Mouse (Mus musculus): ENCODE results near the gene Gapdhs.
"Not testable (repeated sequence)": the region's sequence is repeated elsewhere in the genome, so short reads cannot be mapped to it uniquely, and the experiment has no call there.

Gene Gapdhs

DNA sequence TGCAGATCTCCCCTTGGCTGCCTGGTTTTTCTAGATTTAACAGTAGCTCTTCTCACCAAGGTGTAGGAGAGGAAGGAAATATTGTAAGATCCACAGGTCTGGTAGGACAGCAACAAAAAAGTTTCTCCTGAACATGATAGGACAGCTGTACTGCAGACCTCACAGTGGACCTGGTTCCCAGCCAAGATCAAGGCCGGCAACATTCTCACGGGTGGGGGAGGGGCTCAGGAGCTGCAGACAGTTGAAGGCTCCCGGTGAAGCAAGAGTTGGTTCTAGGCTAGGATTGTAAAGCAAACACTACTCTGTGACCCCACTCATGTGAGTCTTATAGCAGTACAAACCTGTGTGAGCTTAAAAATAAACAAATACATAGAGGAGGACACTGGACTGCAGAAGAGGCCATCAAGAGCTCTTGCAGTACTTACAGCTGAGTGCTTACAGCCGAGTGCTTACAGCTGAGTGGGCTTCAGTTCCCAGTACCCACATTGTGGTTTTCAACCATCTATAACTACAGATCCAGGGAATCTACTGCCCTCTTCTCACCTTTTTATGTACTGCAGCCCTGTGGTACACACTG is 629 bp upstream of the Gapdhs start:
- DNase-seq (ENCODE audit: low read depth) = no peak

DNA sequence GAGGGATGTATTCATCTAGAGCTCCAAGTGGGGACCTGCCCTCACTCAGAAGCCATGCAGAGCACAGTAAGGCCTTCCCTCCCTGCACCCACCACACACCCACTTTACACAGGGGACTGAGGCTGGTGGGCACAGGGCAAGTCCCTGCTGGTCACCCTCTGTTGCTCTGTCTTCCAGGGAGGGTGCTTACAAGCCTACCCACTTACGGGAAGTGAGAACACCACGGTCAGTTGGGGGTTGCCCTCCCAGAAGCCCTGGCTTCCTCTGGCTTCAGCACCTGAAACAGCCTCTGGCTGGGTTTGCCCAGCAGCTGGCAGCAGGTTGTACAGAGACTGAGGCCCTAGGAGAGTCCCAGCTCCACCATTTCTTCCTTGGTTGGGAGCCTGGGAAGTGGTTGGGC is 911 bp downstream of the Gapdhs start:
- DNase-seq (ENCODE audit: low read depth) = not testable (repeated sequence)

DNA sequence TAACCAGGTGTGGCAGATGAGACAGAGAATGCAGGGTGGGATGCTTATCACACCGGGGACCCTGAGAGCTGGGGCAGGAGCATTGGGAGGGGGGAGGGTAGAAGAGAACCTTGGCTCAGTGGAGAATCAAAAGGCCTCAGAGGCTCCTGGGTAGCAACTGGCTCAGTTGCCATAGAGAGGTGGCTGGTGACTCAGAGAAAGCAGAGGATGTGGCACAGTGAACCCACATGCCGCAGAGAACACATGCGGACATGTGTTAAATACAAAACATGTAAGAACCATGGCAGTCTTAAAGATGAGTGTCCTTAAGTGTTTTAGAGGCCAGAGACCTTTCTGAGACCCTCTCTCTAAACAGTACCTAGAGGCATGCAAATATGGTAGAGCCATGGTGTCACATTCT is 7.3 kb downstream of the Gapdhs start:
- DNase-seq (ENCODE audit: low read depth) = no peak

DNA sequence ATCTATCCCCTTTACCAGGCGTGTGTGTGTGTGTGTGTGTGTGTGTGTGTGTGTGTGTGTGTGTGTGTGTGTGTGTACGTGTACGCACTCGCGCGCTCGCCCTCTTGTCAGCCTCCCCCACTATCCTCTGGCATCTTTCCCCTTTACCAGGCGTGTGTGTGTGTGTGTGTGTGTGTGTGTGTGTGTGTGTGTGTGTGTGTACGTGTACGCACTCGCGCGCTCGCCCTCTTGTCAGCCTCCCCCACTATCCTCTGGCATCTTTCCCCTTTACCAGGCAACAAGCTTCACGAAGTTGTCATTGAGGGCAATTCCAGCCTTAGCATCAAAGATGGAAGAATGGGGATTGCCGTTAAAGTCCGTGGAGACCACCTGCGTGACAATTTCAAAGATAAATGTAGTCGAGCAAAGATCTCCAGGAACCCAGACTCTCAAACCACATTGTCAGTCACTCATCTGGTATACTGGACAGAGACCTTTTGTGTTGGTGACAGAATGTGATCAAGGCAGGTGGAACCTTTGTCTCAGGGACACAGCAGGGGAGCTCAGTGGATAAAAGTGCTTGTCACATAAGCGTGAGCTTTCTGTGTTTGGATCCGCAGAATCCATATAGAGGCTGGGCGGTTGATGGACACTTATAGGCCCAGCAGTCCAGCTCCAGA is 13.3 kb downstream of the Gapdhs start:
- DNase-seq (ENCODE audit: low read depth) = not testable (repeated sequence)

DNA sequence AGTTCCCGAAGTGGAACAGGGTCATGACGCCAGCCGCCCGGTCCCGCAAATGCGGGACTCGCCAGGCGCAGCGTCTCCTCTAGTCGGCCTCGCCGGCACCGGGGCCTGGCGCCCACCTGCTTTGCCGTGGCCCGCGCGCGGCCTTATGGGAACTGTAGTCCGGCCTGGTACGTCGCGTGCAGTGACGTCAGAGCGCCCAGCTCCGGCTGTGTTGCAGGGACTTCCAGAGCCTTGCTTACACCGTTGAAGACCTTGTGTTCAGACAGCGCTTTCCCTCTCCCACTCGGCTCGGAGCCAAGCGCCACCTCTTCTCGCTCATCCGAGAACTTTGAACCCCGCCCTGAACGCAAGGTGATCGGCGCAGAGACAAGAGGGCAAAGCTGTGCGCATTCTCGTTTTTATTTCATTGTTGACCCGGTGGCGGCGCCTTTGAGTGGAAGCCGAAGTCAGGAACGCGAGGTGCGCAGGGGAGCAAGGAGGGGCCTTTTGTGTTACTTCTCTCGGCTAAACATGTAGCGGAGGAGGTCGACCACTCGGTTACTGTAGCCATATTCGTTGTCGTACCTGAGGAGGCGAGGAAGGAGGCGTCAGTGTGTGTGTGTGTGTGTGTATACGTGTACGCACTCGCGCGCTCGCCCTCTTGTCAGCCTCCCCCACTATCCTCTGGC is 14.0 kb downstream of the Gapdhs start, which contains the start of gene Tmem147:
Gene Tmem147 (minus strand): TSS at position 145 of the 668 bp plus-strand sequence.
- DNase-seq (ENCODE audit: low read depth) = peak; percentile 89

DNA sequence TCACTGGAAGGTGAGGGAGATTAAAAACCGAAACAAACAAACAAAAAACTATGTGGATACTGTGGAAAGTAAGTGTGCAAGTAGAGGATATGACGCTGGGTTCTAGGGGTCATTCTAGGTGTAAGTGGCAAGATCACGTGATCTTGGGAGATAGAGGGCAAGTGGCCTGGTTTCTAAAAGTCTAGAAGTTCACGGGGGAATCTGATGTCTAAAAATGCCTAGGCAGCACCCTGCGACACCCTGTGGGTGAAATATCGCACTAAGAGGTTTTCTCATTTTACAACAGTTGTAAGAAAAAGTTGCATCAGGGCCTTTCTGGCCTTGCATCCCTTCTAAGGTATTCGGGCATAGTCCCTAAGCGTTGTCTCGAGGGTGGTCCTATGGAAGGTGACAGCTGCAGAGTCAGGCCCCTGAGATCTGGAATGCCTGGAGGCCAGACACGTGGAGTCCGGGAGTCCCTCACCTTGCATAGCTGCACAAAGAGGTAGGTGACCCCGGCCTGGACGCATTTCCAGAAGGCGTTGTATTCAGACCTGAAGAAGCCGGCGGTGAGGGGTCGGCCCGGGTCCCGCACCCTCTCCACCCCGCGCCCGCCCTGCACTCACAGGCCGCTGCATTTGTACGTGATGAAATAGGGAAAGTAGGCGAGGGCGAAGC is 14.6 kb downstream of the Gapdhs start:
- no peak for DNase-seq (ENCODE audit: low read depth)

DNA sequence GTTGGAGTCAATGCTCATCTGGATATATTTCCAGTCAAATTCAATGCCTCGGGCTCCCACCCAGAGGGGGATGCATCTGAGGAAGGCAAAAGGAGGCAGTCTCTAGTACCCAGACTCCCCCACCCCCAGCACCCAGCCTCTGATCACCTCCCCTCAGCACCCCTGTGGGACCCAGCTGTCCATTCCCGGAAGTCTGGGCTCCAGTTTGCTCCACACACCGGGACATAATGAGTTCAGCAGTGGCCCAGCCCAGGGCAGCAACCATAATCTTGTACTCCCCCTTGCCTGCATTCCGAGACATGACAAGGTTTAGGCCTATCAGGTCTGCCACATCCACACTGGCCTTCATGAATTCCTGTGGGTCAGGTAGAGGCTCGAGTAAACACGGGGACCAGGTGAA is 15.3 kb downstream of the Gapdhs start:
- DNase-seq (ENCODE audit: low read depth) = no peak

DNA sequence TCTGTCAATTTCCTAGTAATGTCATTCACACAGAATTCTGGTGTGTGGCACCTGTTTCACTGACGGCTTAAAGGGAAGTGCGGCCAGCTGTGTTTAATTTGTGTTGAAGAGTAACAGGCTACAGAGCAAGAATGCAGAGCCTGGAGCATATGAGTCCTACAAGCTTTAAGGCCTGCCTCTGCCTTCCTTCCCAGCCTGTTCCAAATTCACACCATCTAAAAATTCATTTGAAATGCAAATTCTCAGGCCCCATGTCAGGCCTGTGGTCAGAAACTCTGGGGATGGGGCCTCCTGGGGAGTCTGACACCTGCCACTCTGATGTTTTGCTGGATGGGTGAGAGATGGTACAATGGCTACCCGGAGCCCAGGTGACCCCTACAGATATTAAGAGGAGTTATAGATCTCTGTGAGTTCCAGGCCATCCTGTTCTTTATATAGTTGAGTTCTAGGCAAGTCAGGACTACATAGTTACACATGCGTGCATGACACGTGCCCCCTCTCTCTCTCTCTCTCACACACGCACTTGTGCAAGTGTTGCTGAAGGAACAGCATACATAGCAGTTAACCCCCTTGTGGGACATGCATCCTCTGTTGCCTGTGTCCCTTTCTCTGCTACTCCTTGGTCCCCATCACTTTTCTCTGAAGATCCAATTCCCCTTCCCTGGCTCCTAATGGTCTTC is 20.1 kb downstream of the Gapdhs start:
- DNase-seq (ENCODE audit: low read depth) = no peak

DNA sequence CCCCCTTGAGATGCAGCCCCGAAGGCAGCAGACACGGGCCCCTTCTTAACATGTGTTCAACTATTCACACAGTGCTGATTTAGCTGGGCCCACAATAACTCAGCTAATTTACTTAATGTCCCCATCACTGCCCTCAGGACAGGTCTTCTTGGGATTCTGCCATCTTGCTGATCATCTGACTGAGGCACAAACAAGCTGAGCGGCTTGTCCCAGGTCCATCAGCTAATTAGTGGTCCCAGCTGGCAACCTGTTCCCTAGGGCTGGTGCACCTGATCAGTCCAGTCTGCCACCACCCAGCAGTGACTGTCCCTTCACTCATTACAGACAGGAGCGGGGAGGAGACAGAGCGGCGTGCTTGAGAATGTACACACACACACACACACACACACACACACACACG is 22.2 kb downstream of the Gapdhs start:
- no peak for DNase-seq (ENCODE audit: low read depth)

DNA sequence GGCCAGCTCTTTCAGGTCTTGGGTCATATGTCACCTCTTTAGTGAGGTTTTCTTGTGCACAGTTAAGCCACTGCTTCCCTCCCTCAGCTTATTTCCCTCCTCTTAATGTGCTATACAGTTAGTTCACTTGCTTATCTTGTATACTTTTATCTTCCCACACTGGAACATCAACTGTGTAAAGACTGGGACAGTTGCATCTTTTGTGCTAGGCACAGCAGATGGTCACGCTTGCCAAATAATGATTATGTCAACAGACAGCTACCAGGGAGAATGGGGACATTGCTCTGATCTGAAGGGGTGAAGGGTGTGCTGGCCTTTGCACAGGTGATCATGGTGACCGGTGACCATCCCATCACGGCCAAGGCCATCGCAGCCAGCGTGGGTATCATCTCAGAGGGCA is 23.8 kb downstream of the Gapdhs start:
- no peak for DNase-seq (ENCODE audit: low read depth)

DNA sequence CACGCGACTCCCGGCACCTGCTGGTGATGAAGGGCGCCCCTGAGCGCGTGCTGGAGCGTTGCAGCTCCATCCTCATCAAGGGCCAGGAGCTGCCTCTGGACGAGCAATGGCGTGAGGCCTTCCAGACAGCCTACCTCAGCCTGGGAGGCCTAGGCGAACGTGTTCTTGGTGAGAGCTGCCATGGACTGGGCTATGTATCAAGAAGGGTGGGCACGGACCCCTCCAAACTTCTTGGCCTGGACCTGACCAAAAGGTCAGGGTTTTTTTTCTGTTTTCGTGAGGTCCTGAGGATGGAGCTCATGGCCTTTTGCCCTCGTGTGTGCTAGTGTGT is 25.8 kb downstream of the Gapdhs start:
- DNase-seq (ENCODE audit: low read depth) = no peak

DNA sequence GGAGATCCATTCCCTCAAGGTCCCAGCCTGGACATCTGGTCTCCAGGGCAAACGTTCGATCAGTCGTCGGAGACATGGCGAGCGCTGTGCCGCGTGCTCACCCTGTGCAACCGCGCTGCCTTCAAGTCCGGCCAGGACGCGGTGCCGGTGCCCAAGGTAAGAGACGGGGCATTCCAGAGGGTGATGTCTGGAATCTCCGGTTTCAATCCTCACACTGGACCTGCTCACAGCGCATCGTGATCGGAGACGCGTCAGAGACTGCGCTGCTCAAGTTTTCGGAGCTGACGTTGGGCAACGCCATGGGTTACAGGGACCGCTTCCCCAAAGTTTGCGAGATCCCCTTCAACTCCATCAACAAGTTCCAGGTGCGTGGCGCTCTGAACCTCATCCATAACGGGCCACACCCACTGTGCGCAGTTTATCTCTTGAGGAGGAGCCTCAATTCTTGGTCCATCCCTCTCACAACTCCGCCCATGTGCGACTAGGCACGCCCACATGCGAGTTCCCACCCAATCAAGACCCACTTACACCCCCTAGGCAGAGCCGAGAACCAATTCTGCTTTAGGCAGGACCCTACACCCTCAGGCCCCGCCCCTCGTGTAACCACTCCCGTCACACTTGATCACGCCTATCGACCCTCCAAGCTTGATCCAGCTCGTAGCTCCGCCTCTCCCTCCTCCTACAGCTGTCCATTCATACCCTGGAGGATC is 26.3 kb downstream of the Gapdhs start:
- DNase-seq (ENCODE audit: low read depth) = peak; percentile 94

DNA sequence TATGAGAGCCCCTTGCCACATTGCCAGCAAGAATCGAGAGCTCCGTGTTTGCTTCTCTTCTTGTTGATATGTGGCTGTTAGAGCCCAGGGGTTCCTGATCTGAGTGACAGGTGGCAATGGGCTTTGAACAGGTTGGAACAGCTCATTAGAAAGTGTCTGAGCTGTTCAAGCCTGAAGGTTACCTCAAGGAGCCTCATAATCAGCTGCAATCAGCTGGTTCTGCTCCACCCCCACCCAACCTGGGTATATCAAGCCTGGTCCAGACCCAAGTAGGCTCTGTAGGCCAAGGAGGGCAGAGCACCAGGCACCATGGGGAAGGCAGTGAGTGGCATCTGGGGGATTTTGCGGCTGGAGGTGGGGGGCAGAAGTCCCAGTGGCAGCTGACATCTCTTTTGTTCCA is 31.5 kb downstream of the Gapdhs start, which contains the start of gene Atp4a:
Gene Atp4a (plus strand): TSS at position 268 of the 400 bp plus-strand sequence.
- no peak for DNase-seq (ENCODE audit: low read depth)

DNA sequence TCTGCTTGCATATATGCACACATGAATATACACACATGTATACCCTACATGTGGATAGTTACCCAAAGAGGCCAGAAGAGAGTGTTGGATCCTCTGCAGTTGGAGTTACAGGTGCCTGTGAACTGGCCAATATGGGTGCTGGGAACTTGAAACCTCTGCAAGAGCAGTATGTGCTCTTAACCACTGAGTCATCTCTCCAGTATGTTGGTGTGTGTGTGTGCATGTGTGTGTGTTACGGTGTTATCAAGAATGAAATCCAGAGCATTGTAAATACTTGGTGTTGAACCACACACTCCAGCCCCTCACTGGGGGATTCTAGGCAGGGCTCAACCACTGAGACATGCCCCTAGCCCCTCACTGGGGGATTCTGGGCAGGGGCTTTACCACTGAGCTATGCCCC is 36.0 kb downstream of the Gapdhs start:
- DNase-seq (ENCODE audit: low read depth) = no peak

DNA sequence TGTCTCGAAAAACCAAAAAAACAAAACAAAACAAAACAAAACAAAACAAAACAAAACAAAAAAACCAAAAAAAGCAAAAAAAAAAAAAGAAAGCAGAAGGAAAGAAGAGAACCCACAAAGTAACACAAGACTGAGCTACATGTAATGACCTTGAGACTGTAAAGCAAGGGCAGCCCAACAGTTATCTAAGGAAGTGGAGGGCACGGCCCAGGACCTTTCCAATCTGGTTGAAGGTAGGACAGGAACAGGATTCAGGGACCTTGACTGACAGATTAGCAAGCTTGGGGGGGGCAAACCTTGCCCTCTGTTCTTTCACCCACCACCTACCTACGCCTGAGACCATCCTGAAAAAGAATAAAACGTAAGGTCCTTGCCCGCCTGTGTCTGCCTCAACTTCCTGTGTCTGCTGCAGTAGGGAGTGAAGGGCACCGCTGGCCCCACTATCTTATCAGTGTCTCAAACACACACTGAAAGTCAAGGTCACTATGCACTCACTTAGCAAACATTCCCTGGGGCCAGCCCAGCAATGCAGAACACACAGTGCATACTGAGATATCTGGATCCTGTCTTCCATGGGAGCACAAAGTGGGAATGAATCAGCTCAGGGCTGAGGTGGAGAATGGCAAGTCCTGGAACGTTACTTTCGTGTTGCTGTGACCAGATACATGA is 37.1 kb downstream of the Gapdhs start:
- no peak for DNase-seq (ENCODE audit: low read depth)

DNA sequence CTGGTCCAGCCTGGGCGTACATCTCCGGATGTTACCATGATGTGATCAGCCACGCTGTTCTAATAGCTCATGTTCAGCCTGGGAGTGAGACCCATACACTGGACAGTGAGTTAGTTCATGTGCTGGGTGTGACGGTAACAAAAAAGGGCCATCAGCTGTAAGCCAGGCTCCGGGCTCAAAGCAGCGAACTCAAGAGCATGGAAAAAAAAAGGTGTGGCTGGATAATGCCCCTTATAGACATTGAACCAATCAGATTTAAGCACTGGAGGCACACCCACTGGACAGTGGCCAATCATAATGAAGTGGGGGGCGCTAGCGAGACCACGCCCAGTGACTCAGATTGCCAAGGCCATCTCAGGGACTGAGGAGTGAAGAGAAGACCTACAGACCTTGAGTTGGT is 44.9 kb downstream of the Gapdhs start, which contains the start of gene 2200002J24Rik:
Gene 2200002J24Rik (plus strand): TSS at position 338 of the 400 bp plus-strand sequence.
- DNase-seq (ENCODE audit: low read depth) = no peak

DNA sequence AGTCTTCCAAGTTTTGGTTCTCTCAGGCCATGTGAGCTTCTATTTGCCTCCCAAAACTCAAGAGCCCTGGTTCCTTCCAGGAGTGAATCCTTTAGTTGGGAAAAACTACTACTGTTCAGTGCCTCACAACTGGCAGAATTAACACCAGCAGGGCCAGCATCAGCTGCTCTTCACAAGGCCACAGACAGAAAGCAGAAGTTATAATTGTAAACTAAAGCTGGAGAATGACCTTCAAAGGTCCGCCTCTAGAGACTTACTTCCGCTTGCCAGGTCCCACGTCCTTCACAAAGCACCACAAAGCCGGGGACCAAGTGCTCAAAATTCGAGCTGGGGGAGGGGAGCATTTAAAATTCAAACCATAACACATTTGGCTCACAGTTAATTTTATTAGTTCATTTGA is 45.4 kb downstream of the Gapdhs start:
- no peak for DNase-seq (ENCODE audit: low read depth)

DNA sequence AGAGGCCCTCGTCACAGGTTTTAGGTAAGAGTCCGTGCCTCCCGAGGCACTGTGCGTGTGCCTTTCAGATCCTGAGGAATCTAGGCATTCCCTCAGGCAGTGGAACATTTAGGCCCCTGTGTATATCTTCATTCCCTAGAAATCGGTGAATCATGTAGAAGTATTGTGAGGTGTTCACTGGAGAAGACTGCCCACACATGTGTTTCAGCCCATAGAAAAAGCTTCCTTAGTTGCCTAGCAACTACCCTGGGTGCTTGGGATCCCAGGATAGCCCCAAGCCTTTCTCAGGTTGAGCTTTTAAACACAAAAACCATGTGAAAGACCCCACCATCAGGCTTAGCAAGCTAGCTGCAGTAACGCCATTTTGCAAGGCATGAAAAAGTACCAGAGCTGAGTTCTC is 55.2 kb downstream of the Gapdhs start:
- no peak for DNase-seq (ENCODE audit: low read depth)

DNA sequence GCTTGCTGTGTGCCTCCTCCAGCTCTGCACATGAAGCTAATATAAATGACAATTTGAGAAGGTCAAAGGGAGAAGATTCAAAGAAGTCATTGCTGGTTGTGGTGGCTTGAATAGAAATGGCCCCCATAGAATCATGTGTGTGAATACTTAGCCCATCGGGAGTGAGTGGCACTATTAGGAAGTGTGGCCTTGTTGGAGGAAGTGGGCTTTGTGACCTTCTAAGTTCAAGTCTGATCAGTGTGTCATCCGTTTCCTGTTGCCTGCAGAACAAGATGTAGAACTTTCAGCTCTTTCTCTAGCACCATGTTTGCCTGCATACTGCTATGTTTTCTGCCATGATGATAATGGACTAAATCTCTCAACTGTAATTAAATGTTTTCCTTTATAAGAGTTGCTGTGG is 60.1 kb downstream of the Gapdhs start:
- DNase-seq (ENCODE audit: low read depth) = no peak

DNA sequence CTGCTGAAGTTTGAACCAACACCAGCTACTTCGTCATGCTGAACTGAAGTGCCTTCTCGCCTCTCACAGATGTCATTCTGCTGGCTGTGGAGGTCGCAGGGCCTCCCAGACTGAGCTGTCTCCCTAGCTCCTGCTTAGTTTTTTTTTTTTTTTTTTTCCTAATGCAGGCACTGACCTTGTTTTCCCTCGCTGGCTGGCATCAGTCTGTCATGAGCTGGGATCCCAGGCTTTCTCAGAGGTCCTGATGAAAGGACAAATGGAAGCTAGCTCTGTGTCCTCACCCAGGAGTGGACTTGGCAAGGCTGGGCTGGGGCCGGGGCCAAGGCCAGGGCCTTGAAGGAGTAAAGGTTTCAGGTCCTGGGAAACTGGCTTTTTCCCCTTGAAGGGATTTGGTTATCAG is 61.6 kb downstream of the Gapdhs start:
- no peak for DNase-seq (ENCODE audit: low read depth)
